Mouse (Mus musculus): ENCODE measurements around the gene Tank.

Tank gene

GRCm38 (mm10) chr2:61578433-61578832 is at the start of gene Tank:
TSS of gene Tank (plus strand) at chr2:61578585.
- no peak for DNase-seq

GRCm38 (mm10) chr2:61532326-61532725 is 46.1 kb upstream of the Tank start:
- DNase-seq = no peak

DNA sequence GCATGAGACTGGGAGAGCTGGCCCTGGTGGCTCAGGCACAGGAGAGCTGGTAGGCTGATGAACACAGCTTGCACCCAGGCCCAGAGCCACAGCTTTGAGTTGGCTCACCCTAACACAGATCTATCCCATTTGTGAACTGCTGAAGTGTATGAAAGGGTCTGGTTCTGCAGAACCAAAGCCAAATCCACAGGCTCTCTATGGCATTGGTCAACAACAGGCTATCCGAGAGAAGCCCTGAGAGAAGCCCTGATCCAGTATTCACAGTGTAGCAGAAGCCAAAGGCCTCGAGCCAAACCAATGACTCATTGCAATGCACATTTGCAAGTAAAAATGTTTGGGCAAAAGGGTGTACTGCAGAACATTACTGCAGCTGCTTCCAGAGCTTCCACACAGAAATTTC is 45.3 kb upstream of the Tank start:
- peak; percentile 59 for DNase-seq

GRCm38 (mm10) chr2:61536901-61537300 is 41.5 kb upstream of the Tank start:
- no peak for DNase-seq

DNA sequence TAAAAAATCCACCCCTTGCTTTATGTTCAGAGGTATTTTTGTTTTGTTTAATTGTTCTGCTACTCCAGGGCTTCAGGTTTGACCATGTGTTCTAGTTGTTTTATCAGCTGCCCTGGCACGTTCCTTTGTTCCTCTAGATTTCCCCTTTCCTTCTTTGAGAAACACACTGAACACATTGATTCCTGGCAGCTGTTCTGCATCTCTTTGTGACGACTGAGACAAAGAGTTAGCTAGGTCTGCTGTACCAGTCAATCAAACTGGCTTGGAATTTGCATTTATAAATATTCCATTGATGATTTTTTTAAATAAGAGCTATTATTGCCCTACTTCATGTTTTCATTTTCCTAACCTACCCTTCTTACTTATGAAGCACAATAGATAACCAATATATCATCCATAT is 39.0 kb upstream of the Tank start:
- DNase-seq = no peak

DNA sequence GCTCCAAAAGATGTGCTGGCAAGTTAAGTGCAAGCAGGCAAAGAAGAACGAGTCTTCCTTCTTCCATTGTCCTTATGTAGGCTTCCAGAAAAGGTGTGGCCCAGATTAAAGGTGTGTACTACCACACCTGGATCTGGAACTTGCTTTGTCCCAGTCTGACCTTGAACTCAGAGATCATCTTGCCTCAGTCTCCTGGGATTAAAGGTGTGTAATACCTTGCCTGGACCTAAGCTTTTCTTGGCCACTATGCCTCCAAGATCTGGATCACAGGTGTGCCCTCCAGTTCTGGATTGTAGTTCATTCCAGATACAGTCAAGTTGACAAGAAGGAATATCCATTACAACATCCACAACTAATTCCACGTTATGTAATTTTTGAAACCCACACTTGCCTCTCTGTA is 36.0 kb upstream of the Tank start:
- DNase-seq = no peak

- no peak for DNase-seq
Observed at GRCm38 (mm10) chr2:61545666-61546065, 32.7 kb upstream of the Tank start.

DNA sequence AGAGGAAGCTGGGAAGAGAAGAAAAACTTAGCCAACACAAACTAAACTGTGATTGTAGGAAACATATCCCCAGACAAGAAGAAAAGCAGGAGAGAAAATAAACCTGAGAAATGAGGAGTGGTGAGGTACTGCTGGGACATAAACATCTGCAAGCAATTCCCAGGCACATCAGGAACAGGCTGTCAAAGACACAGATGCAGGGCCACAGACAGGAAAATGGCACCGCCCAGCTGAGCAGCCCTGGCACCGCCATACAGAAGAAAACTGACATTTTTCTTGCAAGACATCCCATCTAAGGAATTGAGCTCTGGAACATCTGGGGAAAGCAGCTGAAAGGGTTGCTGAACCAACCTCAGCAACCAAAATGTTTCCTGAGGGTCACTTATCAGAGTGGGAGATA is 30.4 kb upstream of the Tank start:
- DNase-seq = no peak

DNA sequence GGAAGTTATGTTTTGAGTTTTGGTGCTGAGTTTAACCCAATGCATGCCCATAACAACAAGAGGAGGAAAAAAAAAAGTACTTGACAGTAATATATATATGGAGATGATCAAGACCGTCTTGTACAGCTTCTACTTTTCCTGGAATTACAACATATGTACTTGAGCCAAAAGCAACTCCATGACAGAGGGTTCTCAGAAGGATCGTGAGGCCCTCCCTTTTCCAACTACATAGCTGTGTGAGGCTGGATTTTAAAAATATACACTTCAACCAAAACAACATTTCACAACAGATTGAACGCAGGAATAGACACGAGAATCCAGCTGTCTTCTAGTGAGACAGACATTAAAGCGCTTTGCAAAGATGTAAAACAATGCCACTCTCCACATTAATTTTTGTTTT is 26.7 kb upstream of the Tank start:
- no peak for DNase-seq

DNA sequence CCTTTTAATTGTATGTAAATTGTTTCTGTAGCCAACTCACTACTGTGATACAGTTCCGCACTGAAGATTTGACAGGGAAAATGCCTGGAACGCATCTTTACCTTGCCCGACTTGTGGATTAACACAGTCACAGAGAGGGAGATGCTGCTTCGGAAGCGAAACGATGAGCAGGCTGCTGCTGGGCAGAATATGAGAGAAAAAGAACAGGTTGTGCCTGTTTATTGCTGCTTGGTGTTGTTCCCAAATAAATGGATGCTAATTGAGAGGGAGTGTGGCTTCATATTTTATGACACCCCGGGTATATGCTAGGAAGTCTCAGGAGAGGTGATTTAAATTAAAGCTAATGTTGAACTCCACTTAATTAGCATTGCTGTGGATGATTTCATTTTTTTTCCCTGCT is 23.0 kb upstream of the Tank start:
- DNase-seq = no peak

DNA sequence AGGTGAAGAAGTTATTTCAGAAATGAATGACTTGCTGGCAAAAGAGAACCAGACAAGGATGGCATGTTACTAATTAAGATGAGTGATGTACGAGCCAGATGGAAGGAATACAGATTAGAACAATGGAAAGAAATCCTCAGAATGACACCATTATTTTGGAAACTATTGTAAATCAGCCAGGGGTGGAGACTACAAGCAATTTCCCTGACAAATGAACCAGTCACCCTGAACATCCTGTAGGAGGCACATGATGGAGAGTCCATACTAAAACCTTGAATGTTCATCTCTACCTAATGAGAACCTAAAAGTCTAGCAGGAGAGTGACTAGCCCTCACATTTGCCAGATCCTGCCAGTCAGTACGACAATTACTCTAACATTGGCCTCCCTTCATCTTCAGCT is 22.6 kb upstream of the Tank start:
- no peak for DNase-seq

GRCm38 (mm10) chr2:61556639-61557038 is 21.7 kb upstream of the Tank start:
- no peak for DNase-seq

GRCm38 (mm10) chr2:61557848-61558471 is 20.4 kb upstream of the Tank start:
- no peak for DNase-seq

DNA sequence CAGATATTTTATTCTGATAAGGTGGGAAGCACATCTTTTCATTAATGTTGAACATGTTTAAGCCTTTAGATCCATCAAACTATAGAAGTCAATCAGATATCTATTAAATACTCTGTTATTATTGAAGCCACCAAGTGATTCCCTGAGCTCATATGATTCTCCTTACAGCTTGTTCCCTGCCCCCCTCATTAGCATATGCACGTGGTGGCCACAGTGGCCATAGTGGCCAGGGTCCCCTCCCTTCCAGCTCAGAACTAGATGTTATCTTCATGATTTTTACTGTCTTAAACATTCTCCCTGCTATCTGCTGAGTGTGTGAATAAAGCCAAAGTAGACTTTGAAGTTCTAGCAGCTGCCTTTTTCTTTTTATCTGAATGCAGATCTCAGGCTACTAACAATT is 17.3 kb upstream of the Tank start:
- no peak for DNase-seq

- DNase-seq = no peak
Observed at GRCm38 (mm10) chr2:61563202-61563601, 15.2 kb upstream of the Tank start.

- DNase-seq = no peak
Observed at GRCm38 (mm10) chr2:61567045-61567783, 11.2 kb upstream of the Tank start.

- no peak for DNase-seq
Observed at GRCm38 (mm10) chr2:61569181-61569580, 9.2 kb upstream of the Tank start.

DNA sequence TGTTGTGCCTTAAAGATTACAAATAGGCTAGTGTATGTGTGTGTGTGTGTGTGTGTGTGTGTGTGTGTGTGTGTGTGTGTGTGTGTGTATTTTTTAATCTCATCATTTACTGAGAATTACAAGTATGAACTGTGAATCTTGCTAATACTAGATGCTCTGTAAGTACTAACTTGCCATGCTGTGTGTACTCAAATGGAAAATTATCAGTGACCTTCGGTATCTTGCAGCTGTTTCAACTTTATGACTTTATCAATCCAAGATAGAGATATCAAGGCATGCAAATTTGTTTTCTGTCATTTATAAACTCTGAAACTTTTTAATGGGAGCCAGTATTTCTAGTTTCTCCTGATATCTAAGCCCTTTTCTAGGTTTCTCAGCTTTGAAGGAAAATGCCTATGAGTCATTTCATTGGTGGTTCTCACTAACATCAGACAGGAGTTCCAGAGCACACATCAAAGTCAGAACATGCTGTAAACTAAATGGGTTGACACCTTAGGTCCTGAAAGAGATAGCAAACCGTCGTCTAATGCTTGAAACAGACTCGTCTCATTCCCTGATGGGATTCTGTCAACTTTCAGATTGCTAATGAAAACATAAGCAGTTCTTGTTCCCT is 6.9 kb upstream of the Tank start:
- no peak for DNase-seq

DNA sequence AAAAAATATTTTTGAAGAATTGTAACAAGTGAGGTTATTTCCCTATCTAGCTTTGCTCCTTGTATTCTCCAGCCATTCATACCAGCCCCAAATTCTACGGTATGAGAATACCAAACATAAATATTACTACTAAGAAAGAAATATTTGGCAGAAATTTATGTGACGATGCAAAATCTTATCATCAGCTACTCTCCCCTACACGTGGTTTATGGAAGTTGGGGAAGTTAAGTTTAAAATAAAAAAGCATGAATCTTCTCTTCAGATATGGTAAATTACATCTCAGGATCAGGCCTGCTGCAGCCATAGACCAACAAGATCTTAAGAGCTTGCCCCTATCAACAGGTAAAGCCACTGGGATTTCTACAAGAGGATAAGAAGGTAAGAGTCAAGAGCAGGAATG is 1.9 kb upstream of the Tank start:
- no peak for DNase-seq

- no peak for DNase-seq
Observed at GRCm38 (mm10) chr2:61576928-61577695, 1.3 kb upstream of the Tank start.

- DNase-seq = no peak
Observed at GRCm38 (mm10) chr2:61577696-61578062, 706 bp upstream of the Tank start.

- DNase-seq = no peak
Observed at GRCm38 (mm10) chr2:61579501-61579990, 1.2 kb downstream of the Tank start.

DNA sequence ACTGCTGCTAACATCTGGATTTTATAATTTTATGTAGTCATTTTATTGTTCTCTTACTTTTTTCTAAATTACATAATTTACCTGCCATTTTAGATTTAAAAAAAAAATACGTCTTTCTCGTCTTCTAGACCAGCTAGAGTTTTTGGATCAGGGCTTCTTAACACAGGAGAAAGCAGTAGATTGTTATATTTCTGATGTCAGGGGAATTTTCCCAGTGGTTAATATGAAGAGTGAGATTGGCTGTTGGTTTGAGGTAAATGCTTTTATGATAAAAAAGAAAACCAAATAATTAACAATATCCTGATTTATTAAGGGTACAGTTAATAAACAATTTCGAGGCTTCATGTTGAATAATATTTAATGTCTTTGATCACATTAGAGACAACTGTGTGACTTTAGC is 1.7 kb downstream of the Tank start:
- DNase-seq = no peak

Data from cerebellum, adult 9-11 months (tissue).